Mouse (Mus musculus) midbrain, embryonic 14.5 days (tissue): ENCODE data around the gene Trim46. TPM values are rescaled to one million over a fixed set of nuclear protein-coding genes. Genes with fewer than 3 reads are reported as not detected.

Experiments used
- ATAC-seq: fragments of 200-750 bp; cut with Nextera tagmentation; 2 replicates; pipeline ENCODE4 v1.8.0; 2017; ENCODE audit warnings: moderate number of reproducible peaks, moderate library complexity; ENCODE audit not compliant: low FRiP score, low TSS enrichment
- DNase-seq: peaks from one replicate; pipeline ENCODE4 v3.0.0-alpha.2; 2015
- H3K27ac ChIP-seq: fragments of 300-500 bp; sonication (generic); replicated peaks from 2 replicates; pipeline ENCODE4 v1.5.1; 2014; ENCODE audit warnings: mild to moderate bottlenecking, low read depth, low read length, moderate library complexity
- H3K27me3 ChIP-seq: fragments of 300-500 bp; sonication (generic); 2 replicates; pipeline ENCODE4 v1.6.1; 2014; ENCODE audit warnings: low read length, control low read depth, mixed read lengths; ENCODE audit not compliant: control insufficient read depth, insufficient read depth
- H3K36me3 ChIP-seq: fragments of 300-500 bp; sonication (generic); 2 replicates; pipeline ENCODE4 v1.6.1; 2014; ENCODE audit warnings: low read length, control low read depth; ENCODE audit not compliant: control insufficient read depth, insufficient read depth
- H3K4me1 ChIP-seq: fragments of 300-500 bp; sonication (generic); 2 replicates; pipeline ENCODE4 v1.6.1; 2014; ENCODE audit warnings: mild to moderate bottlenecking, antibody characterized with exemption, low read length, control low read depth; ENCODE audit not compliant: control insufficient read depth, insufficient read depth
- H3K4me2 ChIP-seq: fragments of 300-500 bp; sonication (generic); 2 replicates; pipeline ENCODE4 v1.6.1; 2014; ENCODE audit warnings: mild to moderate bottlenecking, low read length, moderate library complexity
- H3K4me3 ChIP-seq: fragments of 300-500 bp; sonication (generic); replicated peaks from 2 replicates; pipeline ENCODE4 v1.5.1; 2014; ENCODE audit warnings: low read depth, low read length
- H3K9ac ChIP-seq: fragments of 300-500 bp; sonication (generic); replicated peaks from 2 replicates; pipeline ENCODE4 v1.6.1; 2014; ENCODE audit warnings: mild to moderate bottlenecking, low read length, moderate library complexity
- H3K9me3 ChIP-seq: fragments of 300-500 bp; sonication (generic); 2 replicates; pipeline ENCODE4 v1.6.1; 2016; ENCODE audit warnings: low read length, control low read depth, mixed read lengths; ENCODE audit not compliant: control insufficient read depth
- WGBS: fragments of 180-500 bp; shearing (Covaris S2); extraction: QIAGEN DNeasy Blood & Tissue Kit; methylation state at CpG from one replicate; pipeline ENCODE4 v1.1.7; 2014; 5-methylcytosine and 5-hydroxymethylcytosine counted together
- polyA plus RNA-seq: library from polyadenylated mRNA; unstranded; fragments of >200 nt; fragmentation: Nextera tagmentation; extraction: Ambion mirVana; gene quantifications from 2 replicates; pipeline ENCODE4 v1.2.1, GENCODE M21; 2014

Trim46 gene
- 63.4 and 71.8 TPM in 2 replicates for polyA plus RNA-seq

DNA sequence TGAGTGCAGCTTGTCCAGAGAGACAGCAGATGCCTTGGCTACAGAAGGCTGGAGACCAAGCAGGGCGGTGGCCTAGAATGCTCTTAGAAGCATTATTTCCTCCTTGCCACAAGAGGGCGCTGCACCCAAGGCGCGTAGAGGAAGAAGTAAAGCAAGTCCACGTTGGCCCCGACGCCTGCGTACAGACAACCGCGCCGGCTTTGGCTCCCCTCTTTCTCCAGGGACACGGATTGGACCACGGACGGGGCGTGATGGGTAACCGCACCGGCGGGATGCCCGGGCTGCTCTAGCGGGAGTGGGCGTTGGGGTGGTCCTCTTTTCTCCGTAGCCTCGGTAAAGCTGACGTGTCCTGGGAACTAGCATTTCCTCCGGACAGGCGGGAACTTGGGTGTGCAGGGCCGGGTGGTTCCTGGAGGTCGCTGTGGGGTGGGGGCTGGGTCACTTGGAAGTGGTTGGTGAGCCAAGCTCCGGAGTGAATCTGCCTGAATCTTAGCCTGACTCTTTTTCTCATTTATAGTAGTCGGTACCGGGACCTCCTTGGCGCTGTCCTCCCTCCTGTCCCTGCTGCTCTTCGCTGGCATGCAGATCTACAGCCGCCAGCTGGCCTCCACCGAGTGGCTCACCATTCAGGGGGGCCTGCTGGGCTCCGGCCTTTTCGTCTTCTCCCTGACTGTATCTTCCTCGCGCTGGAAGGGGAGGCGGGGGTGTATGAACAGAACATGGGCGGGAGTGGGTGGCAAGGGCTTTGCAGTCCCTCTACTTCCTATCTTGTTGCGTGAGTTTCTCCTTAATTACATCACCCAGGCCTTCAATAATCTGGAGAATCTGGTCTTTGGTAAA lies at the start of gene Trim46:
Trim46 (minus strand) TSS at position 49 of the 840 bp plus-strand sequence.
- Histone ChIP-seq H3K4me1 (peaks cover 44% of the 10 kb centered on the region), H3K4me2 (peak within 1 kb of the TSS; percentile 84), H3K27ac (peak within 1 kb of the TSS; percentile 96), H3K4me3 (peak within 1 kb of the TSS; percentile 63), H3K36me3 (peaks cover 20% of the 10 kb centered on the region), H3K9me3 (no peaks in the 10 kb centered on the region), H3K9ac (peak within 1 kb of the TSS; percentile 74), H3K27me3 (no peaks in the 10 kb centered on the region)
- WGBS: under 1% methylated on average over 42 of the region's 42 CpGs
- DNase-seq: peak; percentile 95
- ATAC-seq: peak; percentile 55

DNA sequence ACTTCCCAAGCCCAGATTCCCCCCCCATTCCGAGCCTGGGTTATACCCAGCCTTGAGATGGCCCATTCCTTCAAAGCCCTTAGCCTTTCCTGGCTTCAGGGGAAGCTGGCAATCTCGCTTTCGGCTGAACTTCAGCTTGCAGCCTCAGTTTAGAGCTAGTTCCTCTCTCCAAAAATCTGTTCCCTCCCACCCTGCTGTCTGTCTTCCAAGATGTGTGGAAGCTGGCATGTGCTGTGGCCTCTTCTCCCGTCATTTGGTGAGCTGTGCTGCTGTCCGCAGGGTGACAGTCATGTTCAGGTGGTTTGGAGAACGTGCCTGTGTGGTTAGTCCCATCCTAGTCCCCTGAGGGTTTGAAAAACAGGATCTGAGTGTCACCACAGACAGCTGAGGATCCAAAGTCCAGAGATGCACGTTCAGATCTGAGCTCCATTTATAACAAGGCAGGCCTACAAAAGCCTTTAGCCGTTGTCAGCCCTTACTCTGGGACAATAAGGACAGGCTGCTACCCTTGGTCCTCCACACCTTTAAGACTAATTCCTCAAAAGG lies 49.6 kb upstream of the Trim46 start:
- 83% methylated on average over 8 of the region's 8 CpGs for WGBS

DNA sequence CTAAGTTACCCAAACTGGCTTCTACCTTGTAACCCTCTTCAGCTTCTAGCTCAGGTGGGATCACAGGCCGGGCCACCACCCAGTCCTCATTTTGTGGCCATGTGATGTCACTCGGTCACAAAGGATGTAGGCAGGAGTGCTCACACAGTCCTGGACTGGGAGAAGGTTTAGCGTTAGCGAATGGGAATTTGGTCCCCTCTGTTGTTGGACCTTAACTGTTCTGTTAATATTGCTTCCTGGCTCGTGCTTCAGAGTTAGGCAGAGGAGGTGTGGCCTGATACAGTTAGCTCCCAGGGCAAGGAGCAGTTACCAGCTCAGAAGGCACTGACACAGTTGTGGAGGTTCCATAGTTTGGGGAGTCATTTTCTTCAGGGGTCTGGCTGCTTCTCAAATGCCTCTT lies 48.1 kb upstream of the Trim46 start:
- 81% methylated on average over 5 of the region's 5 CpGs for WGBS
- Histone ChIP-seq H3K4me3 (no peak overlapping the region), H3K4me1 (no peaks in the 10 kb centered on the region), H3K36me3 (no peaks in the 10 kb centered on the region), H3K27me3 (0 out of 2 replicates have a peak, but pooled peaks cover 5% of the 10 kb centered on the region), H3K9me3 (no peaks in the 10 kb centered on the region), H3K4me2 (no peak overlapping the region), H3K9ac (no peak overlapping the region), H3K27ac (no peak overlapping the region)
- ATAC-seq (no peak), DNase-seq (no peak)

More for the DNA sequence above, 49.6 kb upstream of the Trim46 start:
- no peak overlapping the region for H3K9ac ChIP-seq
- no peak overlapping the region for H3K4me2 ChIP-seq
- no peaks in the 10 kb centered on the region for H3K9me3 ChIP-seq
- DNase-seq: no peak
- H3K4me3 ChIP-seq: no peak overlapping the region
- no peaks in the 10 kb centered on the region for H3K36me3 ChIP-seq
- 0 out of 2 replicates have a peak, but pooled peaks cover 5% of the 10 kb centered on the region for H3K27me3 ChIP-seq
- ATAC-seq: no peak
- H3K4me1 ChIP-seq: no peaks in the 10 kb centered on the region
- H3K27ac ChIP-seq: no peak overlapping the region

DNA sequence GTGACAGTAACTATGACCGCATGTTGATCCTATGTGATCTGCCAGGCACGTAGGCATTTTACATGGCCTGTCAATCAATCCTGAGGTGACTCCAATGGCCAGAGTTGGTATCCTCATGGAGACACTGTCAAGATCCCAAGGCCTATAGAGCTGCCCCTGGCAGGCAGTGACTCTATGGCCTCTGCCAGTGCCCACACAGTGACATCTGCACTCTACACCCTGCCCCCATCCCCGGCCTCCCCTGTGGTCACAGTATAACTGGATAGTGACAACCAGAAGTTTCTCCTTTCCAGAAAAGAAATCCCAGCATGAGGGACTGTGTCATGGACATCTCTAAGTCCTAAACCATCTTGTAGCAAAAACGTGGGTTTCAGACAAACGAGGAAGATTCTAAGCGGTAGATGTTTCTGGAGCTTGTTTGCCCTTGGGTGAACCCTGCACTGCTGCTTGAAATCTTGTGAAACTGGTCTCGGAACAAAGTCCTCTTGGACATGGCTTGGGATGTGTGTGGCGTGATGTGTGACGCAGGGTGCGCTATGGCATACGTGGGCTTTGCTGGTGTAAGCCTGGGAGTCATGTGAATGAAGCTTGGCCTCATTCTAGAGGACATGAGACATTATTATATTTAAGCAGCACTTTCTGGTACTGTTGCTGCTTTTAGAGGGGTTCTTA lies 47.3 kb upstream of the Trim46 start:
- Histone ChIP-seq H3K9ac (no peak overlapping the region), H3K27ac (no peak overlapping the region), H3K9me3 (no peaks in the 10 kb centered on the region), H3K36me3 (no peaks in the 10 kb centered on the region), H3K27me3 (no peaks in the 10 kb centered on the region), H3K4me1 (no peaks in the 10 kb centered on the region), H3K4me2 (no peak overlapping the region), H3K4me3 (no peak overlapping the region)
- no peak for ATAC-seq
- 92% methylated on average over 11 of the region's 11 CpGs for WGBS
- DNase-seq: no peak

DNA sequence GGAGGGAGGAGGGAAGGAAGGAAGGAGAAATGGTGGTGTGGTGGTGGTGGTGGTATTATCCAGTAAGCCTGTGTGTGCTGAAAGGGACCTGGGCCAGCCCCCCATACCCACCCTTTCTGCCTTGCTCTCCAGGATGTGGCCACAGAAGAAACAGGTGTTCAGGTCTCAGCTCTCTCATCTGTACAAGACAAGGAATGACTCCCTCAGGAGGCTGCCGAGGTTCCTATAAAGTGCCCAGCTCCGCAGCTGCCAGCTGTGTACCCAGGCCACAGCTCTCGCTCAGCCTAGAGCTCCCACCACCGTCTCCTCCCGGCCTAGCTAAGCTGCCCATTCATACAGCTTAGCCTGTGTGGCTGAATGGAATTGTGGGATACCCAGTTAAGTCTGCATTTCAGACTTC lies 46.2 kb upstream of the Trim46 start:
- no peak overlapping the region for H3K4me3 ChIP-seq
- no peak for DNase-seq
- H3K4me2 ChIP-seq: no peak overlapping the region
- no peaks in the 10 kb centered on the region for H3K36me3 ChIP-seq
- ATAC-seq: no peak
- H3K27ac ChIP-seq: no peak overlapping the region
- WGBS: 67% methylated on average over 5 of the region's 5 CpGs
- H3K4me1 ChIP-seq: no peaks in the 10 kb centered on the region
- no peaks in the 10 kb centered on the region for H3K9me3 ChIP-seq
- H3K9ac ChIP-seq: no peak overlapping the region
- H3K27me3 ChIP-seq: no peaks in the 10 kb centered on the region

DNA sequence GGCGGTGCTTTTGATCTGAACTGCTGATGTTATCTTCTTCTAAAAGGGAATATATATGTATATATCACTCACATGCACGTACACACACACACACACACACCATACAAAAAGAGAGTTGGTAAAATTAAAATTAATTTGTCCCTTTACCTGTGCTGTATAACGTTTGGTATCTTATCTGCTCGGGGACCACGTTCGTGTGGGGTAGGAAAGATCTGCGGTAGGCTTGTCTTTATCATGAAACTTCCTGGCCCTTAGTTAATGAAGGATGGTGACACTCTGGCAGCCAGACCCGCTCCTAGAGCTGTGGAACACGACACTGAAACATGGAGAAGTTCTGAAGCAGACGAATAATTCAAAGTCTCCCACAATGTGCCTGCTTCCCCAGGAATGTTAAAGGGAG lies 45.8 kb upstream of the Trim46 start:
- Histone ChIP-seq H3K9ac (no peak overlapping the region), H3K4me3 (no peak overlapping the region), H3K36me3 (no peaks in the 10 kb centered on the region), H3K27ac (no peak overlapping the region), H3K4me2 (no peak overlapping the region), H3K4me1 (no peaks in the 10 kb centered on the region), H3K27me3 (no peaks in the 10 kb centered on the region), H3K9me3 (no peaks in the 10 kb centered on the region)
- DNase-seq: no peak
- WGBS: 80% methylated on average over 10 of the region's 10 CpGs
- ATAC-seq: no peak

DNA sequence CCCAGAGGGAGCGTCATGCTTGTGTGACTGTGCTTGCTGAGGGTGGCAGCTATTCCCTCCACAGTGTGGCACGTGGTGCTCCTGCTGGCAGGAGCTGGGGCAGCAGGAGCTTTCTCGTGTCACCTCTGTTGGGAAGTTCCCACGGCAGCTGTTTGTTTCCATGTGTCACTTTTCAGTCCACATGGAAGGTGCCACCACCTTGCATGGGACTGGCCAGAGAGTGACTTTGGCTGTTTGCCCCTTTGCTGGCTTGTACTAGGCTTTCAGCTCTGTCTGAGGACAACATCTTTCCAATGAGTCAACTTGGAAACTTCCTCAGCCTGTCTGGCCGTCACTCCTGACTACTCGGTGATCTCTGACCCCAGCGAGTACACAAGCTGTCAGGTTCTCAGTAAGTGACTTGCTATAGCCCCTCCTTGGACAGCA lies 42.4 kb upstream of the Trim46 start:
- H3K4me2 ChIP-seq: no peak overlapping the region
- no peak overlapping the region for H3K4me3 ChIP-seq
- WGBS: 60% methylated on average over 7 of the region's 7 CpGs
- no peaks in the 10 kb centered on the region for H3K9me3 ChIP-seq
- H3K27me3 ChIP-seq: no peaks in the 10 kb centered on the region
- H3K4me1 ChIP-seq: no peaks in the 10 kb centered on the region
- DNase-seq: no peak
- H3K27ac ChIP-seq: no peak overlapping the region
- no peak overlapping the region for H3K9ac ChIP-seq
- ATAC-seq: no peak
- no peaks in the 10 kb centered on the region for H3K36me3 ChIP-seq

DNA sequence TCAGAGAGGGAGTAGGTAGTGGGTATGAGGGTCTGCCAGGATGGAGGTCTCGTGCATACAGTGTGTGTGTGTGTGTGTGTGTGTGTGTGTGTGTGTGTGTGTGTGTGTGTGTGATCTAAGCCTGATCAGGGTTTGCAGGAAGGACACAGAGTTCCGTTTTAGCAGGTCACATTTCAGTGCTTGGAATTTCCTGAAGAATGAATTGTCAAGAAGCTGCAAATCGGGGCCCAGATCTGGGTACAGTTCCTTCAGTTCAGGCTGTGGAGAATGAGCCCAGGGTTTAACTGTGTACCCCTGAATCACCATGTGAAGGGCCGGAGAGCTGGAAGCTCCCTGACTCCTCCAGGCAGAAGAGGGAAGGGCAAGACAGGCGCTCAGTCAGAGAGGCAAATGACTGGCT lies 41.2 kb upstream of the Trim46 start:
- Histone ChIP-seq H3K9me3 (no peaks in the 10 kb centered on the region), H3K27me3 (no peaks in the 10 kb centered on the region), H3K4me2 (no peak overlapping the region), H3K4me1 (no peaks in the 10 kb centered on the region), H3K4me3 (no peak overlapping the region), H3K27ac (no peak overlapping the region), H3K36me3 (no peaks in the 10 kb centered on the region), H3K9ac (no peak overlapping the region)
- ATAC-seq: no peak
- WGBS: 63% methylated on average over 5 of the region's 5 CpGs
- DNase-seq: no peak
